Mouse (Mus musculus): ENCODE results near the gene Stk10.
A peak's percentile ranks its signal among the peaks of the same experiment; 100 is the strongest.

Gene Stk10

DNA sequence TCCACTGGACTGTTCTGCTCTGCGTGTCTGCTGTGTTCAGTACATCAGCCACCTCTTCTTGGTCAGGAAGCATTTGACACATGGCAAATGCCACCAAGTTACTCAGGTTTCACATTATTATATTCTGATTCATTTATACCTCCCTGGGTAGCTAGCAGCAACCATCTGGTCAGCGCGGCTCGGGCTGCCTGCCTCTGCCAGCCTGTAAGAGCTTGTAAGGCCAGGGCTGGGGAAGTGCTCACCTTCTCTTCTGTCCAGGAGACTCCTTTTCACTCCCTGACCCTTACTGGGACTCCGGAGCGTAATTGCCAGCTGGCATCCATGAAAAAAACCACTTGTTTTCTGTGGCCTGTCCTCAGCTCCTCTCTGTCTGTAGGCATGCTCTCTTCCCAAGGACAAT is 16.1 kb downstream of the Stk10 start:
- no peak for DNase-seq (ENCODE audit: low read depth, low spot score)

DNA sequence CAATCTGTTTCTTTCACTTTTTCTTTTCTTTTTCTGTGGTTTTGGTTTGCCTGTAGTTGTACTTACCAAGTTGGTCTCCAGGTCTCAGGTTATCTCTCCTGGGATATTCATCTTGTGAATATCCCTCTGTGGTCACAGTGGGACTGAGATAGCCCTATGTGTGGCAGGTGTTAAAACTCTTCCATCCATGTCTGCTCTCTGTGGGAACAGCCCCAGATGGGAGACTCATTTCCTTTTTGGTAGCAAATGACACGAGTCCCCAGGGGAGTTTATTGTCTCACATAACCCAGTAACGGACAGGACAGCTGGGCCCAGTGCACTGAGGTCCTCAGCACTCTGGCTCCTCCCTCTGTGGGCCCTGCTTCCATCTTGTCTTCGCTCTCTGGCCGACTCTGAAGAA is 17.0 kb downstream of the Stk10 start:
- DNase-seq (ENCODE audit: low read depth, low spot score) = no peak

DNA sequence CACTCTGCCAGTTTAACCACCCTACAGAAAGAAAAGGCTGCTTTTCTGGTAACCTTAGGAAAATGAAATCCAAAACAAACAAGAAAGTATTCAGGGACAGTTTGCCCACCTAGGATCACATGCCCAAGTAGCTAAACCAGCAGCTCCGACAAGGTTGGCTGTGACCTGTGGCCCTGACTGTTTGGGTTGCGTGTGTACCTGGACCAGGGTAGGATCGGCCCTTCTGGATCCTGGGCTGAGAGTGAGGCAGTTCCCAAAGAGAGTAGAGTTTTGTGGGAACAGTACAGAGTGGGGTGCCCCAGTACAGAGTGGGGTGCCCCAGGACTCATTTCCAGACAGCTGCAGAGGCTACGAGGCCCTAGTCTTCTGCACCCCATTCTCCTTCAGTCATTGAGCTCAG is 18.0 kb downstream of the Stk10 start:
- DNase-seq (ENCODE audit: low read depth, low spot score) = no peak

DNA sequence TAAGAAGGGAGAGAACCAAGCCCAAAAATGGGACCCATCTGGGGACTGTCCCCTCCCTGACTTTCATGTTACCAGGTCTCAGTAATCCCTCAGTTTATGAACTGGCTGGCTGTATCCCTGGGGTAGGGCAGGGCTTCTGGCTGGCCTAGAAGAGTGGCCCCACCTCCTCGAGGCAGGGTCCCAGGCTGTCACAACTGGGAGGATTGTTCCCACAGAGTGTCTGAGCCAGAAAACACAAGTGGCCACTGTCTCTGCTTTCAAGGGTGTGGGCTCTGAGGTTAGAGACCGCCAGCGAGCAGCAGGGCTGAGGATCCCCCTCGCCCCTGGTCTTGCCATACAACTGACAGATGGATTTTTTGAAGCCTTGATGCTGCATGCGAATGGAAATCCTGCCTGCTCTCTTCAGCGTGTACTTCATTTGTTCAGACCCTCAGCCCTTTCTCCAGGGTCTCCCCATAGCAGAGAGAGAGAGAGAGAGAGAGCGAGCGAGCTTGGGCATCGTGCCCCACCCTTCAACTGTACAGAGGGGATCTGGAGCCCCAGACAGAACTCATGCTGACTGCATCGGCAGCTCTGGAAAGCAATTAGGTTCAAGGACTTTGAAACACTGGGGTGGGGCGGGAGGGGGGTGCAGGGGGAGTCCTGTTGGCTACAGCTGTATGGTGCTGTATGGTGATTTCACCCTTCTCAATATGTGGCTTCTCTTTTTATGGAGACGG is 18.6 kb downstream of the Stk10 start:
- DNase-seq (ENCODE audit: low read depth, low spot score) = no peak

DNA sequence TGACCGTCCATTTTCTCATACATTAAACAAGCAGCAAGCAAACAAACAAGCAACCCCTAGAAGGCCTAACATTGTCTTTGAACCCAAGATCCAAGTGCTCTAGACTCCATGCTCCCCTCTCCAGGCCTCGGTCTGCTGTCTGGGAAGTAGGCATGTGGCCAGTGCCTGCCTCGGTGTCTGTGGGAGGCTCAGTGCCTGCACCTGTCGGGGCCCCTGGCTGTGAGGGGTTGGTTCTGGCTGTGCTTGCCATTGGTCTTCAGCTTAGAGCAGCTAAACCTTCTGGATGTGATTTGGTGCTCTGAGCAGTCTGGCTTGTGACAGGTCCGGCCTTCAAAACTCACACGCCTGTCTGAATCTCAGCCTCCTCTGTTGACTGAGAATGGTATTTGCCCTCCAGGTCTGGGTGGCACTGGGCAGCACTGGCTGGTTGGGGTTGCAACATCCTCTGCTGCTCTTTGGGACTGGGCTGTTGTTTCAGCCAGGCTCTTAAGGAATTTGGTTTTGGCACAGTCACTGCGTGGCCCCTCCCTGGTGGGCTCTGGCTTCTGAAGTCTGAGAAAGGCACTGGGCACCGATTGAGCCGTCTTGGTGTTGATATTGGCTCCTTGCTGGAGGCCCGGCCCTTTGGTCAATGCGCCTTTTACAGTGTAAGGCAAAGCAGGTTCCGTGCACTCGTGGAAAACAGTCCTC is 19.4 kb downstream of the Stk10 start:
- DNase-seq (ENCODE audit: low read depth, low spot score) = no peak

DNA sequence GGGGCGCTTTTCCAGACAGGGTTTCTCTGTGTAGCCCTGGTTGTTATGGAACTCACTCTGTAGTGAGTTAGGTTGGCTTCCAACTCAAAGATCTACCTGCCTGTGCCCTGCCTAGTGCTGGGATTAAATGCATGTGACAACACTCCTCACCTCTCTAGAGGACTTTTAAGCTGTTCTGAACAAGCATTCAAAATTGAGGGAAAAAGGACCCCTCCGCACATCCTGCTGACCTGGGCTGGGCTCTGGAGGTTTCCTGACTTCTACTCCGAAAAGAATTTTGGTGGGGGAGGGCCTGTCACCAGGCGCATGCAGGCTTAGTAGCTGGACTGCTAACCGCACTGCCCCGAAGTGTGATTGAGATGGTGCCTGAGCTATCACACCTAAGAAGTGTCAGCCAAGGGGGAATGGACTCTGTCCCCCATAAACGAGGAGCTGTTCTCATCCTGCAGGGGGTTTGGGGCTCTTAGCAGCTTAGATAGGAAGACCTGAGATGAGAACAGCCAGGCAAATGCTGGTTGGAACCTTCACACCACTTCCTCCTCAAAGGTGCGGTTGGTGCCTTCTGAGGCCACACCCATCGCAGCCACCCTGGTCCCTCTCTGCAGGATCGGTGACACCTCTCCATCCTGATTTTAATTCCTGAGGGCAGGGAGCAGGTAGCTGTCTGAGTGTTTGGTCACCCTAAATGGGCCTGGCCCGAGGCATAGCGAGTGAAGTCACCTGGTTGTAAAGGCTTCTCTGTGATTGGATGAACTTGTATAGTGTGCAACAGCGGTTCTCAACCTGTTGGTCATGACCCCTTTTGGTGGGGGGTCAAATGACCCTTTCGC is 20.4 kb downstream of the Stk10 start:
- DNase-seq (ENCODE audit: low read depth, low spot score) = peak; percentile 78

DNA sequence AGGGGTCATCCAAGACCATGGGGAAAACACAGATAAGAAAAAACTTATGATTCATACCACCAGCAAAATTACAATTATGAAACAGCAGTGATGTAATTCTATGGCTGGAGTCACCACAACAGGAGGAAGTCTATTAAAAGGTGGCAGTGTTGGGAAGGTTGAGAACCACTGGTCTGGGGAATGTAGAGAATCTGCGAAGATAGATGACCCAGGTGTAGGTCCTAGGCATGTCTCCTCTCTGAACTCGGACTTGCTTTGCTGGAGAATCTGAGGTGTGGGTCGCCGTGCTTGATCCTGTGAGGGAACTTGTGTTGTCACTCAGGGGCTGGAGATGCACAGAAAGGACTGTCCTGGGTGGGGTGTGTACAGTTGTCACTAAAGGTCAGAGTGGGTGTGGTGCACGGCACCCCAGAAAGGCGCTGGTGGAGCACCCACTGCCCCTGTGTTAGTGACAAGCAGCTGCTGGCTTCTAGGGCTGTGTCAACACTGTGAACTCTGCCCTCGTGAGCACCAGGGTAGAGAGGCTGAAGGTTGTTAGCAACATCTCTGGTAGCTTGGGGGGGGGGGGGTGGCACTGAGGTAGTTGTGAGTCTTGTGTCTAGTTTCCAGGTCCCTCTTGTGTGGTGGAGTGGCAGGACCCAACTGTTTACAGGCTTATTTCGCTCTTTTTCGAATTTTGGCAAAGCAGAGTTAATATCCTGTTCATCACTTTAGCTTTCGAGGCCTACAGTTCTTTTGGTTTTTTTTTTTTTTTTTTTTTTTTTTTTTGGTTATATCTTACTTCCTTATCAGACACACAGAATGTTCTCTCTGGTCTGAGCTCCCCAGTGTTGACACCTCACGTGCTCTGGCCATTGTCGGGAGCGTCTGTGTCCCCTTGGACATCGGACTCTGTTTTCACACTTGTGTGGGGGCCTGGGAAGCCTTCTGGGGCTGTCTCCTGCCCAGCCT is 21.3 kb downstream of the Stk10 start:
- DNase-seq (ENCODE audit: low read depth, low spot score) = peak; percentile 67

DNA sequence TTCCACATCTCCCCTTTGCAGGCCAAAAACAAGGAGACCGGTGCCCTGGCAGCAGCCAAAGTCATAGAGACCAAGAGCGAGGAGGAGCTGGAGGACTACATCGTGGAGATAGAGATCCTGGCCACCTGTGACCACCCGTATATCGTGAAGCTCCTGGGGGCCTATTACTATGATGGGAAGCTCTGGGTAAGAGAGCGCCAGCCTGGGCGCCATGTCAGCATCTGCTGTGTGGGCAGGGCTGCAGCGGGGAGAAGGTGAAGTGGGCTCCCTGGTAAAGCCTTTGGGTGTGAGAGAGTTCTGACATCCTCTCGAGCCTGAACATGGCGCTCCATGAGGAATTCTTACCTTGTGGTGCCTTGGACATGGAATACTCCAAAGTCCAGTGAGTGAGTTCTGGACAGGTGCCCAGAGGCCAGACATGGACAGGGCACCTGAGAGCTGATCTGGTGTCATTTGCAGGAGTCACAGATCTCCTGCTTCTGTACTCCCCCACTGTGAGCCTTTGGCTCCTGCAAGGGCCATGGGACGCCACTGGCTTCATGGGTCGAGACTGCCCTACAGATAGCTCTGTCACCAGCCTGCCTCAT is 22.1 kb downstream of the Stk10 start:
- DNase-seq (ENCODE audit: low read depth, low spot score) = peak; percentile 53

DNA sequence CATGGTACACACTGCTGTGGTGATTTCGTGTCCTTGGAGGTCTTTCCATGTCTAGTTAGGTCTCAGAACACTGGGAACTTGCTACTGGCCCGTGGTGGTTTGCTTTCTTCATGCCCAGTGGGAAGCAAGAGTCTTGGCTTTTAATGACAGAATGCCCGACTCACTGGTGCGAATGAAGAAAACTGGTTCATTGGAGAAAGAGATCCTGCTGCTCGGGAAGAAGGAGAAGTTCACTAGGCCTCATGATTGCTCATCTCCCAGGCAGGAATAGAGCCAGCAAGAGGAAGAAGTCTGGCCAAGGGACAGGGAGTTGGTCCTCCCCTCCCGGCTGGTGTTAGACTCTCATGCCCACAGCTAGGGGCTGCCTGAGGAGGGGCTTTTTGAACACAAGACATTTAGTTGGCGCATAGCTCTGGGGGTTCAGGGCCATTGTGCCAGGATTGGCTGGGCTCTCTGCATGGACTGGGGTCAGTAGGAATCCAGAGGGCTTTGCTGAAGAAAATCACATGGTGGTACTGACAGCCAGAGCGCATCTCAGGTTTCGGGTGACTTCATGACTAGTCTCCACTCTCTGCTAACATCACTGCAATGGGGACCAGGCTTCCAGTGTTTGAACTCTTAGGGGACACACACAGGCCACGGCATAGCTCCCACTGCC is 23.4 kb downstream of the Stk10 start:
- DNase-seq (ENCODE audit: low read depth, low spot score) = no peak

DNA sequence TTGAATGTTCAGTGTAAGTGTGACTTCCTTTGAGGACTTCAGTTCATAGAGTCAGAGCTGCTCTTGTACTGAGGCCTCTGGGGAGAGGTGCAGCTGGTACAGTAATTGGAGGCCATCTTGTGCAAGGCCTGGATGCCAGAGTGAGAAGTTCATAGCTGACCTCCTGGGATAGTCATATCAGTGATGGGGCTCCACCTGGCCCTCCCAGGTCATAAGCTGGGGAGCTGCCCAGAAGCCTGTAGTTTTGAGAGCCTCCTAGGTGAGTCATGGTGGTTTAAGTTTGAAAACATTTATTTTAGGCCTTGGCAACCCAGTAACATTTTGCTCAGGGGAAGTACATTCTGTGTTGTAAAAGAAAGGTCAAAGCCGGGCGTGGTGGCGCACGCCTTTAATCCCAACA is 24.9 kb downstream of the Stk10 start:
- peak; percentile 59 for DNase-seq (ENCODE audit: low read depth, low spot score)

DNA sequence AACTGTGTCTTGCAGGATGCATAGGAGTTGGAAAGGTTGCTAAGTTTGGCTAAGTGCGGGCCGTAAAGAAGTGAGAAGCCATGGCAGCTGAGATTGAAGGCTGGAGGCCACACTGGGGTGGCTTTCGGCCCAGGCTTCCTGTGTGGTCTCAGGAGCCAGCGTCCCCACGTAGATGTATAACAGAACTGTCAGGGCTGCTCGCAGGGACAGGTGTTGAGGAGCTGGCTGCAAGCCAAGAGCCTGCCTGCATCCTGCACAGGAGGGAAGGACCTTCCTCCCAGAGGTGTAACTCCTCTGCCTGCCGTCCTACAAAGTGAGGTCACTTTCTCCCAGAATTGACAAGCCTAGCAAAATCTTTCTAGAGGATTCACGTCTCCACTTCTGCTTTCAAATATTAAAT is 25.6 kb downstream of the Stk10 start:
- peak; percentile 58 for DNase-seq (ENCODE audit: low read depth, low spot score)

DNA sequence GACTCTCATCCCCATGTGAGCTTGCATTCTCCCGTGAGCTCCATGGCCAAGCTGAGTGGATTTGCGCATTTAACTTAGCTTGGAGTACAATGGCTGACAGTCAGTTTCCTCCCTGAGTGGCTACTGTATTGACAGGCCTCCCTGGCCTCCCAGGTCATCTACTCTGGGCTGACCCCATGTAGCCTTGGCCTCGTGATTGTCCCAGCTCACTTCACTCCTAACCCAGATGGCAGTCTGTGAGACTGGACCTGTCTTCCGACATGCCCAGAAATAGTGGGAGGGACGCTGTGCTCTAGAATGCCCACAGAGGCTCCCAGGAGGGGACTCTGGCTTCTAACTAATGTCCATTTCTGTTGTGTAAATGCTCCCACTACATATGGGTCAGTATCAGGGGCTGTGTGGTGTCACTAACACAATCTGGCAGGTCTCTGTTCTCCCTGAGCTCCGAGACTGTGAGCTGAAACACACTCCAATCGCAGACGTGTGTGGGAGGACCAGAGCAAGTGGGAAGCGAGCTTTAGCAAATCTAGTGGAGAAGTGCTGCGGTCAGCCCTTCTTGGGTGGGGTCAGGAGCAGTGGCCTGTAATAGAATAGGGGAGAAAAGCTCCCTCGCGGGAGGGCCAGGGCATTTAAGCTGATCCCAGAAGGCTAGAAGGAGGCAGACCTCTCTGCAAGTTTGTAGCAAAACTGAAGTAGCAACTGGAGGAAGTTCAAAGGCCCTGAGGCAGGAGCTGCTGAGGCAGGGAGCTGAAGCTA is 27.1 kb downstream of the Stk10 start:
- DNase-seq (ENCODE audit: low read depth, low spot score) = no peak

DNA sequence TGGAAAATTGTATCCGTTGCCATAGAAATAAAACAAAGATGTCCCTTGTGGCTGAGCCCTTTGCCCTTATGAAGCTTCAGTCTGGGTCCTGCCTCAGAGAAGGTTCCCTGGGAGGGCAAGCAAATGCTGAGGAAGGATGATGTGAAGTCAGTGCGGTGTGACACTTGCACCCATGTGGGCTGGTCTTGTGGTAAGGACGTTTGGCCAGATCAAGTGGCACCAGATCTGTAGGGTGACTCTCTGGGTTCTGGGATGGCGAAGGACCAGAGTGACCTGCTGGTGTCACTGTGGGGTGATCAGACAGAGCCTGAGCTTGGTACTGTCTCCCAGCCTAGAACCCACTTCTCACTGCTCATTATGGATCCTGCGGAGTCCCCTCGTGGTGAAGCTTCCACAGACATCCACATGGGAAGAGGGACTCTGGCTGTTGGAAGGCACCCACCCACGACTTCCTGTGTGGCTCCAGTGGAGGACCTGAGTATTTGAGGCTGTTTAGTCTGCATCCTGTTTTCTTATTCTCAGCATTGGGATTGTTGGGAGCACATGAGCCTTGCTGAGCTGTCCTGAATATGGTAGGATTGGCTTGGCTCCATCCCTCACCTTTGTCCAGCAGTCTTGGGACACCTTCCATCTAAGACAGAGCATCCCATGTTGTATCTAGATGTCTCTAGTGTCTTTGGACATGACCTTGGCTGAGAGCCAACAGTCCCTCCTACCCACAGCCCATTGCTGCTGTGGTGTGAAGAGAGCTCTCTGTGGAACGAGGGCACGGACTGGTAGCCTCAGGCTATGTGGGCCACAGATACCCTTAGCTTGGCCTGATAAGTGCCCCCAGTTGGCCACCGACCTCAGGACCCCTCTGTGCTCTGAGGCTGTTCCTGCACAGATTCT is 28.6 kb downstream of the Stk10 start:
- peak; percentile 72 for DNase-seq (ENCODE audit: low read depth, low spot score)

DNA sequence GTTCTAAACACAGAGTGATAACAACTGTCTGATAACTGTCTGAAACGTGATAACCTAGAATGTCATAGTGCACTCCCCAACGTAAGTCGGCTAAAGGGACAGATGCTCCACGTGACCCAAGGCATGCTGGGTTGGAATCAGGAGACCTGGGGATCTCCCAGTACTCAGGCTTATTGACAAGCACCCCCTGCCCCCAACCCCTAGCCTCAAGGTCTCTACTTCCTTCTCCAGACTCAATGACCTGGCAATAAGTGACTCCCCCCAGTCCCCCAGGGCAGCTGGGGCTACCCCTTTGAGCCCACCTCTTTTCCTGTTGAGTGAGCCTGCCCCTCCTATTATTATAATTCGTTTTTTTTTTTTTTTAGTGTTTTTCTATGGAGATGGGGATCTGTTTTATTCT is 29.6 kb downstream of the Stk10 start:
- no peak for DNase-seq (ENCODE audit: low read depth, low spot score)

DNA sequence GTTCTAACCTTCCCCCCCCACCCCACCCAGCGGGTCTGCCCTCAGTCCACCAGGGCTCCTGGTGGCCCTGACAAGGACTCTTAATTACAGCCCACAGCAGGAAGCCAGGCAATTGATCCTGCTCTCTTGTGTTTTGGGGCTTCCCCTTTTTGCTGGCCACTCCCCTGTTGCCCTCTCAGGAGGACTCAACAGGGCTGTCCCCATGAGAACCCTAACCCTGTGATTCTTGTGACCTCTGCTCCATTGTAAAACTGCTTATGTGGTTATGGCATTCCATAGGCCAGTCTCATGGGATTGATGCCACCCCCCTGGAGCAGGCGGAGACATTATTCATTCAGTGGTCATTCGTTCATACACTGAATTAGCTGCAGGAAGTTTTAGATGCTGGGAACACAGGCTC is 30.6 kb downstream of the Stk10 start:
- peak; percentile 37 for DNase-seq (ENCODE audit: low read depth, low spot score)

DNA sequence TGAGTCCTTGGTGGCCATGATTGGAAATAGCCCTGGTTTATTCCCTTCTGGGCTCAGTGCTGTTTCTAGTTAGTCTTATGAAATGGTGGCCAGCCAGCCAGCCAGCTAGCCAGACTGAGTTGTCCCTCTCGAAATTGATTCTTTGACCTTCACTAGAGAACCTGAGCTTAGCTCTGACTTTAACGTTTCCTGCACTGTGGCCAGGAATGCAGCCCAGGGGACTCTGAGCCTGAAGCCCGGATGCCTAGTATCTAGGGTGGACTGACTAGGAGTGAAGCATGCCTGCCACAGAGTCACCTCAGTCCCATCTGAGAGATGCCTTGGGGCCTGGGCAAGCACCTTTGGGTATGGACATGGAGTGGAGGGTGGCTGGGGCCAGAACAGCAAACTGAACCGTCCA is 31.5 kb downstream of the Stk10 start:
- no peak for DNase-seq (ENCODE audit: low read depth, low spot score)

DNA sequence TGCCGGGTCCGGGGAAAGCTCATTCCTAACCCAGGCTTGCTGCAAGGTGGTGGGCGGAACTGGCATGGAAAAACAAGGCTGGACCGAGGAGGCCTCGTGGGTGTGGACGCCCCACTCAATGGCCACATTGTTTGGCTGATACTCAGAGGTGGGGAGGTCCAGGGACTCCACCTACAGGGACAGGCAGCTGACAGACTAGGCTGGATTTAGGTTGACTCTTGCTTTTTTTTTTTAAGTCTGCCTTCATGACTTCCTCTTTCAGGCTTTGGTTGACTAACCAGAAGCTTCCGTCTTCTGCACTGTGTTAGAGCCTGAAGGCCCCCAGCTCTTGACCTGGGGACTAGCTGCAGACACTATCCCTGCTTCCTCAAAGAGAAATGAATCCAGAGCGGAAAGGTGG is 32.0 kb downstream of the Stk10 start:
- DNase-seq (ENCODE audit: low read depth, low spot score) = peak; percentile 45

DNA sequence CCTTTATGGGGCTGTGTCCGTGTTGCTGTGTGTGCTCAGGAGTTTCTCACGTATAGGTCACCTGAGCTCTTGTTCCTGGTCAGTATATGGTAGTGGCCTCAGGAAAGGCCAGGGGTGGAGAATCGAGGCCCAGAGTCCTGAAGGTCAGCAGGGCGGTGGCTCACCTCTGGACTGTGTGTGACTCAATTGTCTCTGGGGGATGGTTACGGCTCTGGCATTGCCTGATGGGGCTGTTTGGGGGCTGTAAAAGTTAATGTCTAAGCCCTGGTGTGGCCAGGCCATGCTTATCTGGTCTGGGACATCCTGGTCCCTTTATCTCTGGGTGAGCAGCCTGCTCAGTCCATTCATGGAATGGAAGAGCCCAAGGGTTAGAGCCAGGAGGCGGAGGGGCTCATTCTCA is 33.1 kb downstream of the Stk10 start:
- no peak for DNase-seq (ENCODE audit: low read depth, low spot score)

Data from CD4-positive helper T cell, adult 2 months (primary cell).